Mouse (Mus musculus): ENCODE data around the gene Sbno2.

Sbno2 gene

GRCm38 (mm10) chr10:80036832-80037231 is 68.5 kb downstream of the Sbno2 start:
- no peak for DNase-seq (ENCODE audit: low spot score)

DNA sequence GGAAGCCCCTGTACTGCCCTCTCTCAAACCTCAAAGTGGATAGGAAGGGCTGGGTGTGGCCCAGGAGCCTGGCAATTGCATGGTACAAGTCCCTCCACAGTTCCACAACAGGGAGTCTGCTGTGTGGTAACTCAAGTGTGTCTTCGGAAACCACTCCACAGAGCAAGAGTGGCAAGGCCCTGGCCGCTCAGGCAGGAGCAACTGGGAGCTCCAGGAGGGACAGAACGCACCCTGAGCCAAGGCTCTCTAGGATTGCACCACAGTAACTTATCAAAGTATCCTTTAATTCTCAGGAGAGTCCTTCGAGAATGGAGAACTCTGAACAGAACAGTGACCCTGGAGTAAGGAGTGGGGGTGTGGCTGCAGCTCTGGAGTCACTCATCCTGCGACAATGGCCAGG is 69.7 kb downstream of the Sbno2 start:
- no peak for DNase-seq (ENCODE audit: low spot score)

DNA sequence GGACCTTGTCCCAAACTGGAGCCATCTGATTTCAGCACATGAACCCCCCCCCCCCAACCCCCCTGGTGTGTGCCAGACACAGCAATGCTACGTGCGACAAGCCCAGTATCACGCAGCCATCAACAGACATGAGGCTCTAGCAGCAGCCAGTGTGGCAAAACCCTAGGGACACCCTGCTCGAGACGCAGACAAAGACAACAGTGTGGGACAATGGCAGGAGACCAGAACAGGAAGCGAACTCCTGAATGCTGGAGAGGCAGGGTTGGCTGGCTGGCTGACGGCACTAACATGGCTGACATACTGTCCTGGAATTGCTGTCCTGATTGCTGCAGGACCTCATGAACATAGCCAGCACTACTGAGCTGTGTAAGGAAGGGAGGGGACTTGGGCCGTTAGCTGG is 70.2 kb downstream of the Sbno2 start:
- DNase-seq (ENCODE audit: low spot score) = no peak

DNA sequence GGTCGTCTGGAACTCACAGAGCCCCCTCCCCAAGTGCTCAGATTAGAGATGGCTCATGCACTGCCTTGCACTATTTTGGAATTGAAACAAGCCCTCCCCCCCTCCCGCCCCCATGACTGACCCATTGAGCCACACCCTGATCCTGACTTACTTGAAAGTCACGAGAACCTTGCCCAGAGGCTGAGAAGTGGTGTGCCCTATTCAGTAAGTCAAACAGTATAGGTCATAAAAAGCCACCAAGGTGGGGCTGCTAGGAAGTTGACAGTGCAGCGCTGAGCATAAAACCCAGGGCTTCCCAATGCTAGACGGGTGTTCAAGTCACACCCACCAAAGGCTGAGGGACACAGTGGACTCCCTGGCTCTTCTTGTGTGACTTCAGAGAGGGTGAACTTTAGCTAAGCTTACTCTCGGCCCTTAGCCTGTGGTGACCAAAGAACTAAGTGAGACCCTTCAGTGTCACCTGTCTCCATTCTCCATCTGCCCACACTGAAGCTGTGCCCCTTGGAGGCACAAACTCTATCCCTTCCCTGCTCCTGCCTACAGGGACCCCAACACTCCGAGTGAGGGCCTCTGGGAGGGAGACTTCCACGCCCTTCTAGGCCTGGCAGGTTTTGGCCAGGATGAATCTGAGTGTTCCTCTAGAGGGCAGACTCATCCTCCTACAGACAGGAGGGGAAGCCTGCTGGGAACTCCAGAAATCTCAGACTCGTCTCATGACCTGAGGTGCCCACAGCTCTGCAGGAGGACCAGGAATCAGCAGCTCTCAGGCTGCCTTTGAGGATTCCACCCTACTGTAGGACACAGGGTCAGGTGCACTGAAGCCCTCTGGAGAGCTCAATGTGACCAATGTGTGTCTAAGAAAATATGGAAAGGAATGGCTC is 71.6 kb downstream of the Sbno2 start:
- DNase-seq (ENCODE audit: low spot score) = no peak

DNA sequence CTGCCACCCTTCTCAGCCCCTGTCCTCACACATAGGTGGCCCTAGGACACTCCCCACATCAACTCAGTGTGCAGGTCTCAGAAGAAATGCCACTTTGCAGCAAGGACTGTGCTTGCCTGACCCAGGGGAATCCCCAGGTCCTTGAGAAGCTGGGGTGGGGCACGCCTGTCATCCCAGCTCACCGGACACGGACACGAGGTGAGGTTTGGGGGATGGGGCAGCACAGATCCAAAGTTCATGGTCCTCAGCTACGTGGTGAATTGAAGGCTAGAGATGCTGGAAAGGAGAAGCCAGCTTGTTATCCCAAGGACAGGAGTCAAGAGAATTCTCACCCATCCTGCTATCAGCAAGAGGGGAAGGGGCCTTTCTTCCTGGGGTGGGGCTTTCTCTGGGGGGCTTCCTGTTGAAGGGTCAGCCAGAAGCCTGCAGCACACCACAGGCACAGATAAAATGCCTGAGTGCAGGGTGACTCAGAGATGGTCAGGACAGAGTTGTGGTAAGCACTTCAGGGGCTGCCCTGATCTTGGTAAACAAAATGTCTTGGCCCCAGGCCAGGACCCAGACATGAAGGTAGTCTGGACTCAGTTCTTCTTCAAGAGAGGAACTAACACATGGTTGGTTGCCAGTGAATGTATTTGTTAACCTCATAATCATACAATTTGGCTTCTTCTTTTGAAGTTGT is 72.4 kb downstream of the Sbno2 start:
- no peak for DNase-seq (ENCODE audit: low spot score)

DNA sequence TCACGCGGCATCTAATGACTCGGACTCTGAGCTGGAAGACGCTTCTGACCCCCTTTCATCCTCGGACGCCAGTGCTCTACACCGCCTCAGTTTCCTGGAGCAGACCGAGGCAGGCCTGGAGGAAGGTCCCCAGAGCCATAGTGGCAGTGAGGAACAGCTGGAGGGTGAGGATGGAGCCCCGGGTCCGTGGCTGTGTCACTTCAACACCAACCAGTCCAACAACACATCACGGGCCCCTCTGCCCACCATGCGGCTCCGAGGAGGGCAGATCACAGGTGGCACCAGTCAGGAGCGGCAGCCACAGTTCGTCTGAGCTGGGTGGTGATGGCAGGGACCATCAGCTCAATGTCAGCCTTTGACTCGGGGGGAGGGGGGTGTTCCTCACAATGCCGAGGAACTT is 74.6 kb downstream of the Sbno2 start:
- no peak for DNase-seq (ENCODE audit: low spot score)

DNA sequence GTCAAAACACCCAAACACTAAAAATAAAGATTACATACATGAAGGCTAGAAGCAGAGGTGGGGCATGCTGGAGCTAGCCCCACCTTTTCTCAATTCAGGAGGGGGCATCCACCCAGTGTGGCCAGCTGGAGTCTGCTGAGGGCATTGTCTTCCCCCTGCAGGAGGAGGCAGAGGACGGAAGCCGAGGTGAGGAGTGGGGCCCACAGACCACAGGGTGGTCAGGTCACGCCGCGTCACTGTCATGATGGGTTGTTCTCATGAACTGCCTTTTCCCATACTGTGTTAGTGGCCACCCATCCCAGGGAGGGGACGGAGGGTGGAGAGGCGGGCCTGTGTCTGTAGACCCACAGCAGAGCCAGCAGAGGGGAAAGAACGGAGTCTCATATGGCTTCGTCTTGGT is 75.2 kb downstream of the Sbno2 start:
- no peak for DNase-seq (ENCODE audit: low spot score)

DNA sequence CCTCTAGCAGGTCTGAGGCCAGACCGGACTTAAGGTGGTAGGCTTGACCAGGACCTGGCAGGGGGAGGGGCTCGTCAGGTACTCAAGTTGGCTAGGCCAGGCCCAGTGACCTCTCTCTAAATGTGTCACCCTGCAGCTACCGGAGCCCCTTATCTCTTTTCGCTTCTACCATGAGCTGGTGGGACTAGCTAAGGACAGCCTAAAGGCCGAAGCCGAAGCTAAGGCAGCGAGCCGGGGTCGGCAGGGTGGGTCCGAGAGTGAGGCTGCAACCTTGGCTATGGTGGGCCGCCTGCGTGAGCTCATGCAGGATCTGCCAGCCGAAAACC is 76.9 kb downstream of the Sbno2 start:
- no peak for DNase-seq (ENCODE audit: low spot score)

- DNase-seq (ENCODE audit: low spot score) = no peak
Measured at GRCm38 (mm10) chr10:80027681-80028520, 77.5 kb downstream of the Sbno2 start.

DNA sequence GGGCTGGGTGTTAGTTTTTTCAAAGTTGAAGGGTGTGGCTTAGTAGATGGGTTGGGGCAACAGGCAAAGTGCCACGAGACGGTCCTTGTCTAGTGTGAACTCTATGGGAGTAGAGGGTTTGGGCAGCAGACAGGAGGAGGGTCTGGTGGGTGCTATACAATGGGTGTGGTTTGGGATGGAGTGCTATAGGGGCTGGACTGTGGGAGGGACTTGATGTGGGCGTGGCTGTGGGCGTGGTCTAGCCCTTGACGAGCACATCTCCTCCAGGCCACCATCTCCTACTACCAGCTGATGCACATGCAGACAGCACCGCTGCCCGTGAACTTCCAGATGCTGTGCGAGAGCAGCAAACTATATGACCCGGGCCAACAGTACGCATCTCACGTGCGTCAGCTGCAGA is 79.5 kb downstream of the Sbno2 start:
- no peak for DNase-seq (ENCODE audit: low spot score)

DNA sequence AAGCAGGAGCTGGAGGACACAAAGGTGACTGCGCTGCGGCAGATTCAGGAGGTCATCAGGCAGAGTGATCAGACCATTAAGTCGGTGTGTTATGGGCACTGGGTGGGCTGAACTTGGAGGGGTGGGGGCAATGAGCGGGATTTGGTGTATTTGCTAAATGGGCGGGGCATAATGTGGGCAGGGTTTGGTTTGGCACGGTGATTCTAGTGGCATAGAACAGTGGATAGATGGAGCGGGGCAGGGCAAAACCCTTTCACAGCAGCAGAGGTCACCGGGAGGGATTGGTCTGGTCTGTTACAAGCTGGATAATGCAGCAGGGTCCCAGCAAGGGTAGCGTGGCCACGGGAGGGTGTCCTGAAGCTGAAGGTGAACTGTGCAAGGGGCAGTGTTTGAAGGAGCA is 79.9 kb downstream of the Sbno2 start:
- DNase-seq (ENCODE audit: low spot score) = no peak

- no peak for DNase-seq (ENCODE audit: low spot score)
Measured at GRCm38 (mm10) chr10:80025044-80025347, 80.4 kb downstream of the Sbno2 start.

DNA sequence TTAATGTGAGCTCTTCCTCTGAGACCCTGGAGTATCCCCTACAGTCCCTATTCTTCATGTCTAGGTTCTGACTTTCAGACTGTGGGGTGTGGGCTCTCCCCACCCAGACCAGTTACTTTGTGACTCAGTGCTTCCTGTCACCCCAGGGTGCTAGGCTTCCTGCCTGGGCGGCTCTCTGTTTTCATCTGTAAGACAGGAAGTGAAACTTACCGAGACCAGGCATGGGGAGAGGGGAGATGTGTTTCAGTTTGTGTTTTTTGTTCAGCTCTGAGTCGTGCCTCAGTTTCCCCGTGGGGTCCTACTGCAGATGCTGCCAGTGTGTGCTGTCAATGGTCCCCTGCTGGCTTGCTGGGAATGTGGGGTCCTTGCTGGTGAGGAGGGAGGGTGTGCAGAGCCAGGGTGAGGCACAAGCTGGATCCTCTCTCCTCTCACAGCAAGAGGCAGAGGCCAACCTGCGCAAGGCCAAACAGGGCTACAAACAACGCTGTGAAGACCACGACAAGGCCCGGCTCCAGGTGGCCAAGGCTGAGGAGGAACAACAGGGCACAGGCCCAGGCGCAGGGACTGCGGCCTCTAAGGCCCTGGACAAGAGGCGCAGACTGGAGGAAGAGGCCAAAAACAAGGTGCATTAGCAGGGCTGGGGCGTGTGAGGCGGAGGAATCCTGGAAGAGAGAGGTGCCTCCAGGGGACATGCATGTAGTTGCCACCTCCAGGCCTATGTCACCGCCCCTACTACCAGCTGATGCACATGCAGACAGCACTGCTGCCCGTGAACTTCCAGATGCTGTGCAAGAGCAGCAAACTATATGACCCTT is 80.9 kb downstream of the Sbno2 start:
- no peak for DNase-seq (ENCODE audit: low spot score)

DNA sequence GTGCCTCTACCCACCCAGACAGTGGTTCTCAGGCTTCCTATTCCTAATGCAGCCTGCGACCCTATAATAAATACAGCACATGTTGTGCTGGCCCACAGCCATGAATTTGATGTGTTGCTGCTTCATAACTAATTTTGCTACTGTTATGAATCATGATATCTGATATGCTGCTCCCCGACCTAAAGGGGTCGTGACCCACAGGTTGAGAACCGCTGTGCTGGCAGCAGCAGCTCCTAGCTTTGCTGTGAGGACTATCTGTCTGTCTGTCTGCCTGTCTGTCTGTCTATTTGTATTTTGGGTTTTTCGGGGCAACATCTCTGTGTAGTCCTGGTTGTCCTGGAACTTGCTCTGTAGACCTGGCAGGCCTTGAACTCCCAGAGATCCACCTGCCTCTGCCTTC is 81.6 kb downstream of the Sbno2 start:
- no peak for DNase-seq (ENCODE audit: low spot score)

DNA sequence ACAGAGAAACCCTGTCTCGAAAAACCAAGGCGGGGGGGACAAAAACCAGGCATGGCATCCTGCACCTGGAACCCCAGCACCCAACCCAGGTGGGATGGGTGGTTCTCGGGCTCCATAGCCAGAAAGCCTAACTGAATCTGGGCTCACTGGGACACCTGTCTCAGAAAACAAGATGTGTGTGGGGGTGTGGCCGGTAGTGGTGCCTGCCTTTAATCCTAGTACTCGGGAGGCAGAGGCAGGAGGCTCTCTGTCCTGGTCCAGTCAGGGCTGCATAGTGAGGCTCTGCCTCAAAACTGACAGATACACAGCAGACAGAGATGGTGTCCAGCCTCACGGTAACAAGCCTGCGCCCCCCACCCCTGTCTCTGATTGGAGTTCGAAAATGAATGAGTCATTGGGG is 82.6 kb downstream of the Sbno2 start:
- no peak for DNase-seq (ENCODE audit: low spot score)

- DNase-seq (ENCODE audit: low spot score) = no peak
Measured at GRCm38 (mm10) chr10:80022164-80022563, 83.2 kb downstream of the Sbno2 start.

DNA sequence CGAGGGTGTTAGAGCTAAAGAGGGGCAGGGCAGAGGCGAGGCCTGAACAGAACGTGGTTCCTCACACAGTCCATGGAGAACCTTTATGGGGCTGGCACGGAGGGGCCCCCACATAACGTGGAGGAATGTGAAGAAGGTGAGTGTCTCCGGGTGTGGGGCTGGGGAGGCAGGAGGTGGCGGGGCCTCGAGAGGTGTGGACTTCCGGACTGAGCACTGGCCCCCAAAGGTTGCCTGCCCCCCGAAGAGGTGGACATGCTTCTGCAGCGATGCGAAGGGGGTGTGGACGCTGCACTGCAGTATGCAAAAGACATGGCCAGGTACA is 84.1 kb downstream of the Sbno2 start:
- DNase-seq (ENCODE audit: low spot score) = no peak

- no peak for DNase-seq (ENCODE audit: low spot score)
Measured at GRCm38 (mm10) chr10:80020603-80021319, 84.6 kb downstream of the Sbno2 start.

- DNase-seq (ENCODE audit: low spot score) = no peak
Measured at GRCm38 (mm10) chr10:80020191-80020590, 85.2 kb downstream of the Sbno2 start.

DNA sequence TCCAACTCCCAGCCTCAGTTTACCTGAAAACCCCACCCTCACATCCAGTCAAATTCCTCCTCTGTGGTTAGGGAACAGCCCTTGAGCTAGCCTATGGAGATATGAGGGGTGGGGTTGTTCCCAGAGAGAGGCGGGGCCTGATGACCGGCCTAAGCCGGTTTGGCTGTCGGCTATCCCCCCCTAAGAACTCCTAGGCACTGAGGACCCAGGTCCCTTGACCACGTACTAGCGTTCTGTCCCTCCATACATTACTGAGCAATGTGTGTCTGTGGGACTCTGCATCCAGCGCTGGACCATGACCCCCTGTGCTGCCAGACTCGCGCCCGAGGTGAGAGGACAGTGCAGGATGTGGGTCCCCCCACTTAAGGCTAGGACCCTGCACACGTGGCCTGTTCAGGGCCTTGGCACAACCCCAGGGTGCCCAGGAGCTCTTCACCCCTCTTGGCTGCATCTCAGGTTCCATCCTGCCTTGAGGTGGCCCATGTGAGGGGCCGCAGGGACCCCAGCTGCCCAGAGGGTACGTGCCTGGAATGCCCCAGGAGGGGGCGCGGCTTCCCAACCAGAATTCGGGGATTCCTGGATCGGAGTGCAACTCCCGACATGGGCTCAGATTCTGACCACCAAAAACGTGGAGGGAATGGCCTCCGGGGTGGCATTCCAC is 85.8 kb downstream of the Sbno2 start:
- no peak for DNase-seq (ENCODE audit: low spot score)

DNA sequence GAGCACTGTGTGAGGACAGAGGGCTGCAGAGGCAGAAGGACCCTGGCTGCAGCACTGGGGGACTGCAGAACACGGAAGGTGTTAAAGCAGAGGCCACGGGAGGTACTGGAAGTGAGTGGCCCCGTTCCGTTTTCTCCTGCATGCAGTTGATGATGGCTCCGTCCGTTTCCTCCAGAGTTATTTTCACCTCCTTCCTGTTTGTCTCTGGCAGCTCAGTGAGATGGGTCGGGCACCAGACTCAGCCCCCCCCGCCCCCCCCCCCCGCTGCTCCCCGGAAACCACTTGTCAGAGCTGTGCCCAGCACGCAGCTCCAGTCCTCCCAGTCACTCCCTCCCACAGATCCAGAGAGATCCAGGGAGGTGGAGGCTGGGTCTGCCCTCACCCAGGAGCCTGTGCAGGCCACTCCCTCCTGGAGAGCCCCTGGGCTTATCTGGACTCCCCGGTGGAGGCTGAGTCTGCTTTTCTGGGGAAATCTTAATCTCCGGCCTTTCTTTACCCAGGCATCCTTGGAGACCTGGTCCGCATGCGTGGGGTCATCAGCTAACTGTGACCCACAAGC is 86.6 kb downstream of the Sbno2 start:
- DNase-seq (ENCODE audit: low spot score) = no peak
